Mouse (Mus musculus): ENCODE results near the gene Bmp2. TPM values are rescaled to one million over a fixed set of nuclear protein-coding genes. Genes with fewer than 3 reads are reported as not detected.

Gene Bmp2
- polyA plus RNA-seq (2011; ENCODE audit: insufficient read depth, insufficient read length, low replicate concordance, missing spikeins) = 0.42 and 1.2 TPM in 2 replicates

DNA sequence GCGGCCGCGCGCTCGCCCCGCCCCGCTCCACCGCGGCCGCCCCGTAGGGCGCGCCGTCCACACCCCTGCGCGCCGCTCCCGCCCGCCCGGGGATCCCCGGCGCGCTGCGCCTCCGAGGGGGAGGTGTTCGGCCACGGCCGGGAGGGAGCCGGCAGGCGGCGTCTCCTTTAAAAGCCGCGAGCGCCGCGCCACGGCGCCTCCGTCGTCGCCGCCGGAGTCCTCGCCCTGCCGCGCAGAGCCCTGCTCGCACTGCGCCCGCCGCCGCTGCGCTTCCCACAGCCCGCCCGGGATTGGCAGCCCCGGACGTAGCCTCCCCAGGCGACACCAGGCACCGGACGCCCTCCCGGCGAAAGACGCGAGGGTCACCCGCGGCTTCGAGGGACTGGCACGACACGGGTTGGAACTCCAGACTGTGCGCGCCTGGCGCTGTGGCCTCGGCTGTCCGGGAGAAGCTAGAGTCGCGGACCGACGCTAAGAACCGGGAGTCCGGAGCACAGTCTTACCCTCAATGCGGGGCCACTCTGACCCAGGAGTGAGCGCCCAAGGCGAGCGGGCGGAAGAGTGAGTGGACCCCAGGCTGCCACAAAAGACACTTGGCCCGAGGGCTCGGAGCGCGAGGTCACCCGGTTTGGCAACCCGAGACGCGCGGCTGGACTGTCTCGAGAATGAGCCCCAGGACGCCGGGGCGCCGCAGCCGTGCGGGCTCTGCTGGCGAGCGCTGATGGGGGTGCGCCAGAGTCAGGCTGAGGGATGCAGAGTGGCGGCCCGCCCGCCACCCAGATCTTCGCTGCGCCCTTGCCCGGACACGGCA is at the start of gene Bmp2:
Gene Bmp2, plus strand, starts transcription at position 129 of the 811 bp plus-strand sequence.
- WGBS = 1% methylated on average over 108 of the region's 110 CpGs
- Histone ChIP-seq H3K4me3 (replicated peaks; ENCODE audit: control insufficient read depth, low read depth, low read length) (peak within 1 kb of the TSS; percentile 9), H3K27ac (ENCODE audit: control insufficient read depth, insufficient read depth, low read depth, low read length, poor library complexity) (no peak within 1 kb of the TSS; the same call in 1 of the 2 replicates), H3K4me1 (ENCODE audit: control insufficient read depth, insufficient read depth, low read length) (no peaks in the 10 kb centered on the region)
- TF ChIP-seq CTCF (IDR thresholded peaks at IDR 0.05; ENCODE audit: control insufficient read depth, insufficient read depth, low read length) (no peak), POLR2A (IDR thresholded peaks at IDR 0.05; ENCODE audit: borderline replicate concordance, control insufficient read depth, low read depth, low read length) (no peak)

GRCm38 (mm10) chr2:133505678-133506077 is 46.3 kb upstream of the Bmp2 start:
- no peak for TF ChIP-seq POLR2A (IDR thresholded peaks at IDR 0.05; ENCODE audit: borderline replicate concordance, control insufficient read depth, low read depth, low read length)
- TF ChIP-seq CTCF (IDR thresholded peaks at IDR 0.05; ENCODE audit: control insufficient read depth, insufficient read depth, low read length) = no peak
- WGBS = 21% methylated on average over 2 of the region's 2 CpGs
- Histone ChIP-seq H3K4me1 (ENCODE audit: control insufficient read depth, insufficient read depth, low read length) (no peaks in the 10 kb centered on the region), H3K27ac (ENCODE audit: control insufficient read depth, insufficient read depth, low read depth, low read length, poor library complexity) (no peak overlapping the region), H3K4me3 (replicated peaks; ENCODE audit: control insufficient read depth, low read depth, low read length) (no peak overlapping the region)

- TF ChIP-seq CTCF (IDR thresholded peaks at IDR 0.05; ENCODE audit: control insufficient read depth, insufficient read depth, low read length) = no peak
- no peak for TF ChIP-seq POLR2A (IDR thresholded peaks at IDR 0.05; ENCODE audit: borderline replicate concordance, control insufficient read depth, low read depth, low read length)
- WGBS = 74% methylated on average over 4 of the region's 4 CpGs
- no peaks in the 10 kb centered on the region; the same call in 1 of the 2 replicates for H3K4me1 ChIP-seq (ENCODE audit: control insufficient read depth, insufficient read depth, low read length)
These were observed 44.9 kb upstream of the Bmp2 start for GRCm38 (mm10) chr2:133507045-133507444.

DNA sequence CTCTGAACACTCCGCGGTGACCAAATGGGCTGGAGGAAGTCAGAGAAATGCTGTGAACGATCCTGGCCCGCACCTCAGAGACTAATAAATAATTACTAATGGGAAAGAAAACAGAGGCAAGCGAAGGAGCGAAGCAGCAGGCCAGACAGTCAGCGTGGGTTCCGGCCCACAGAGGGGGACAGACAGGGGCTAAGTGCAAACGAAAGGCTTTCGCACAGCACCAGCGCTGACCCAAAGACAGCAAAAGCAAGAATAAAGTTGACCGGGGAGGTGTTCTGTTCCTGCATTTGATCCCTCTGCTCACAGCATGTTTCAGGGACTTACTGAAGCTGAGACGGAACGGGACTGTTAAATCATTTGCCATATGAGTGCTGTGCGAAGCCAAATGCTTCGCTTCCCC is 42.8 kb upstream of the Bmp2 start:
- TF ChIP-seq POLR2A (IDR thresholded peaks at IDR 0.05; ENCODE audit: borderline replicate concordance, control insufficient read depth, low read depth, low read length) (no peak), CTCF (IDR thresholded peaks at IDR 0.05; ENCODE audit: control insufficient read depth, insufficient read depth, low read length) (no peak)

More at GRCm38 (mm10) chr2:133507045-133507444, 44.9 kb upstream of the Bmp2 start:
- Histone ChIP-seq H3K27ac (ENCODE audit: control insufficient read depth, insufficient read depth, low read depth, low read length, poor library complexity) (no peak overlapping the region), H3K4me3 (replicated peaks; ENCODE audit: control insufficient read depth, low read depth, low read length) (no peak overlapping the region)

GRCm38 (mm10) chr2:133511011-133511779 is 40.8 kb upstream of the Bmp2 start:
- Histone ChIP-seq H3K4me1 (ENCODE audit: control insufficient read depth, insufficient read depth, low read length) (no peaks in the 10 kb centered on the region; the same call in 1 of the 2 replicates), H3K4me3 (replicated peaks; ENCODE audit: control insufficient read depth, low read depth, low read length) (no peak overlapping the region), H3K27ac (ENCODE audit: control insufficient read depth, insufficient read depth, low read depth, low read length, poor library complexity) (no peak overlapping the region)
- no peak for TF ChIP-seq CTCF (IDR thresholded peaks at IDR 0.05; ENCODE audit: control insufficient read depth, insufficient read depth, low read length)
- no peak for TF ChIP-seq POLR2A (IDR thresholded peaks at IDR 0.05; ENCODE audit: borderline replicate concordance, control insufficient read depth, low read depth, low read length)
- 23% methylated on average over 9 of the region's 9 CpGs for WGBS

More for the DNA sequence above, 42.8 kb upstream of the Bmp2 start:
- WGBS = 83% methylated on average over 16 of the region's 16 CpGs
- no peak overlapping the region for H3K4me3 ChIP-seq (replicated peaks; ENCODE audit: control insufficient read depth, low read depth, low read length)
- H3K4me1 ChIP-seq (ENCODE audit: control insufficient read depth, insufficient read depth, low read length) = no peaks in the 10 kb centered on the region; the same call in 1 of the 2 replicates
- no peak overlapping the region for H3K27ac ChIP-seq (ENCODE audit: control insufficient read depth, insufficient read depth, low read depth, low read length, poor library complexity)

DNA sequence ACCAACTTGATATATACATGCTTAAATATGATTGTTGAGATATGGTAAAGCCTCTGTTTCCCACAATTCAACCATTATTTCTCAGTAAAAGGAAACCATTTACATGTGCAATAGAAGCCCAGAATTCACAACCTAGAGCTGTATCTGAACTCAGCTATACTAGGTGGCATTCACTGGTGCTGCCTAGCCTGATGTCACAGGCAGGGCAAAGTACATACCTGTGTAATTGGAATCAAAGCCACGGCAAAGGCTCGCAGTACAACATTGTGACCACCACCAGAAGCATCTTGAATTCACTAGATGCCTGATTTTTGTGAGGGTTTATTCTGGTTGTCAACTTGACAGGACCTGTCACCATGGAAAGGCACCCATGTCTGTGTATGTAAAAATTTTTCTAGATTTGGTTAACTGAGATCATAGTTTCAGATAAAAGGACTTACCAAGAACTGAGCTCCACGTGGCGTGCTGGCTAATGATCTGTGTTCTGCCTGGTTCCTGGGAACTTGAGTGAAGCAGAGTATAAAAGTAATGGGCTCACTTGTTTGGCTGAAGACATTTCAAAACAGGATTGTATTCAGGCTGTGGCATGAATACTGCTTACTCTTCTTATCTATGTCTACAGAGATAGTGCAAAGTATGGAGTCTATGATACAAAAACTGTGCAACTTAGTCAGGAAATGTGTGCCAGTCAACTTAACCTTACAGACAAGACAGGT is 35.5 kb upstream of the Bmp2 start:
- TF ChIP-seq POLR2A (IDR thresholded peaks at IDR 0.05; ENCODE audit: borderline replicate concordance, control insufficient read depth, low read depth, low read length) = no peak
- TF ChIP-seq CTCF (IDR thresholded peaks at IDR 0.05; ENCODE audit: control insufficient read depth, insufficient read depth, low read length) = no peak

DNA sequence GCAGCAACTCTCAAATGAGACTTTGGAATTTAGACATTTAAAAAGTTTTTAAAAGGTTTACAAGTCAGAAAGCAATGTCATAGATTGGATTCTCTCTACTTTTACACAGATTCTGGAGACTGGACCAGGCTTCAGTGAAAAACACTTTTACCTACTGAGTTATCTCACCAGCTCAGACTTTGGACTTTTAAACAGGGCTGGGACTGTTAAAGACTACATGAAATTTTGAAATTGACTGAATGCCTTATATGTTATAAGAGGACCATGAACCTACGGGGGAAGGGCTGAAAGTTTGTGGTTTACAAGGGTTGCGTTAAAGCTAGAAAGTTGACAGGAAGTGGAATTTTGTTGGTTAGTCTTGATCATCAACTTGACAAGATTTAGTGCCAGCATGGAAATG is 34.1 kb upstream of the Bmp2 start:
- 3% methylated on average over 2 of the region's 2 CpGs for WGBS
- no peak overlapping the region for H3K4me3 ChIP-seq (replicated peaks; ENCODE audit: control insufficient read depth, low read depth, low read length)
- TF ChIP-seq CTCF (IDR thresholded peaks at IDR 0.05; ENCODE audit: control insufficient read depth, insufficient read depth, low read length) (no peak), POLR2A (IDR thresholded peaks at IDR 0.05; ENCODE audit: borderline replicate concordance, control insufficient read depth, low read depth, low read length) (no peak)

More for the DNA sequence above, 35.5 kb upstream of the Bmp2 start:
- 80% methylated on average over 4 of the region's 4 CpGs for WGBS
- Histone ChIP-seq H3K27ac (ENCODE audit: control insufficient read depth, insufficient read depth, low read depth, low read length, poor library complexity) (no peak overlapping the region), H3K4me1 (ENCODE audit: control insufficient read depth, insufficient read depth, low read length) (no peaks in the 10 kb centered on the region; the same call in 1 of the 2 replicates), H3K4me3 (replicated peaks; ENCODE audit: control insufficient read depth, low read depth, low read length) (no peak overlapping the region)

More for the DNA sequence above, 34.1 kb upstream of the Bmp2 start:
- Histone ChIP-seq H3K4me1 (ENCODE audit: control insufficient read depth, insufficient read depth, low read length) (no peaks in the 10 kb centered on the region; the same call in 1 of the 2 replicates), H3K27ac (ENCODE audit: control insufficient read depth, insufficient read depth, low read depth, low read length, poor library complexity) (no peak overlapping the region)

Measured in bone marrow, adult 2 months (tissue).